Mouse (Mus musculus) midbrain, postnatal 0 days (tissue): ENCODE data around the gene Mnt. TPM values are rescaled to one million over a fixed set of nuclear protein-coding genes. Genes with fewer than 3 reads are reported as not detected.

Source experiments
- ATAC-seq: fragments of 200-750 bp; cut with Nextera tagmentation; 2 replicates; pipeline ENCODE4 v1.8.0; 2017; ENCODE audit warnings: moderate number of reproducible peaks, mild to moderate bottlenecking, moderate TSS enrichment, moderate library complexity; ENCODE audit not compliant: low FRiP score
- DNase-seq: peaks from one replicate; pipeline ENCODE4 v3.0.0-alpha.2; 2015; ENCODE audit warnings: low spot score
- H3K27ac ChIP-seq: fragments of 300-500 bp; sonication (generic); 2 replicates; pipeline ENCODE4 v1.5.1; 2014; ENCODE audit warnings: low read depth, mild to moderate bottlenecking, low read length, mixed read lengths
- H3K27me3 ChIP-seq: fragments of 300-500 bp; sonication (generic); 2 replicates; pipeline ENCODE4 v1.6.1; 2014; ENCODE audit warnings: low read length, control low read depth, mixed read lengths; ENCODE audit not compliant: insufficient read depth
- H3K36me3 ChIP-seq: fragments of 300-500 bp; sonication (generic); 2 replicates; pipeline ENCODE4 v1.6.1; 2014; ENCODE audit warnings: low read length, control low read depth, mixed read lengths; ENCODE audit not compliant: insufficient read depth
- H3K4me1 ChIP-seq: fragments of 300-500 bp; sonication (generic); 2 replicates; pipeline ENCODE4 v1.6.1; 2014; ENCODE audit warnings: mild to moderate bottlenecking, control low read depth, antibody characterized with exemption, low read length, mixed read lengths; ENCODE audit not compliant: insufficient read depth
- H3K4me2 ChIP-seq: fragments of 300-500 bp; sonication (generic); 2 replicates; pipeline ENCODE4 v1.6.1; 2014; ENCODE audit warnings: low read depth, mild to moderate bottlenecking, low read length, mixed read lengths; ENCODE audit not compliant: poor library complexity, severe bottlenecking
- H3K4me3 ChIP-seq: fragments of 300-500 bp; sonication (generic); 2 replicates; pipeline ENCODE4 v1.5.1; 2014; ENCODE audit warnings: low read depth, mild to moderate bottlenecking, low read length, moderate library complexity
- H3K9ac ChIP-seq: fragments of 300-500 bp; sonication (generic); replicated peaks from 2 replicates; pipeline ENCODE4 v1.6.1; 2014; ENCODE audit warnings: mild to moderate bottlenecking, low read length, moderate library complexity, mixed read lengths; ENCODE audit not compliant: poor library complexity, severe bottlenecking
- H3K9me3 ChIP-seq: fragments of 300-500 bp; sonication (generic); 2 replicates; pipeline ENCODE4 v1.6.1; 2016; ENCODE audit warnings: low read length, control low read depth
- CTCF ChIP-seq: IDR thresholded peaks from 2 replicates; pipeline ENCODE4 v1.5.1; 2016; ENCODE audit warnings: antibody characterized with exemption, mild to moderate bottlenecking
- WGBS: fragments of 180-500 bp; shearing (Covaris S2); extraction: QIAGEN DNeasy Blood & Tissue Kit; methylation state at CpG from one replicate; pipeline ENCODE4 v1.1.7; 2014; 5-methylcytosine and 5-hydroxymethylcytosine counted together
- polyA plus RNA-seq: library from polyadenylated mRNA; unstranded; fragments of >200 nt; fragmentation: Nextera tagmentation; extraction: Ambion mirVana; gene quantifications from 2 replicates; pipeline ENCODE4 v1.2.1, GENCODE M21; 2015
- total RNA-seq: library from RNA; depleted of rRNA; stranded (reverse); fragments of >200 nt; gene quantifications from 2 replicates; pipeline ENCODE4 v1.2.3, GENCODE M21; 2014

Mnt gene
- total and polyA plus RNA-seq, 2 experiments from 2014 or later: 8.4 to 17.6 TPM

DNA sequence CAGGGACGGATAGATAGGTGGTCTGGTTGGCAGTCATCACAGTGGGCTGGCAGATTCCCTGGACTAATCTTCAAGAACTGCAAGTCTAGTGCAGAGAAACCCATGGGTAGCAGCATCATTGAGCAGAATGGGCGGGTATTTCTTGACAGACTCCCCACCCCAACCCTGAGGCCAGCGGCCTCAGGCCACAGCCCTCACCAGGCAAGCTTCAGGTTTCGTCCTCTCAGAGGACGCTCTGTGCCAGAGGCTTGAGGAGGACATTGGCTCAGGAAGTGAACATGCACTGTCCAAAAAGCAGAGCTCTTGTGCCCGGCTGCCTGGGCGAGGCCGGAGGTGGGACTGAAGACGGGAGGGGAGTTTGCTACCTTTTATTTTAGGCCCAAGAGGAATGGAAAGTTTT lies 33.7 kb downstream of the Mnt start:
- no peak for DNase-seq
- H3K4me3 ChIP-seq: no peak overlapping the region
- H3K9me3 ChIP-seq: no peaks in the 10 kb centered on the region
- H3K27ac ChIP-seq: no peak overlapping the region
- peaks cover 80% of the 10 kb centered on the region for H3K36me3 ChIP-seq
- no peaks in the 10 kb centered on the region for H3K27me3 ChIP-seq
- H3K4me2 ChIP-seq: no peak overlapping the region
- H3K4me1 ChIP-seq: no peaks in the 10 kb centered on the region; the same call in 1 of the 2 replicates
- no peak for TF ChIP-seq CTCF
- no peak overlapping the region for H3K9ac ChIP-seq
- ATAC-seq: no peak
- WGBS: 93% methylated on average over 9 of the region's 9 CpGs

DNA sequence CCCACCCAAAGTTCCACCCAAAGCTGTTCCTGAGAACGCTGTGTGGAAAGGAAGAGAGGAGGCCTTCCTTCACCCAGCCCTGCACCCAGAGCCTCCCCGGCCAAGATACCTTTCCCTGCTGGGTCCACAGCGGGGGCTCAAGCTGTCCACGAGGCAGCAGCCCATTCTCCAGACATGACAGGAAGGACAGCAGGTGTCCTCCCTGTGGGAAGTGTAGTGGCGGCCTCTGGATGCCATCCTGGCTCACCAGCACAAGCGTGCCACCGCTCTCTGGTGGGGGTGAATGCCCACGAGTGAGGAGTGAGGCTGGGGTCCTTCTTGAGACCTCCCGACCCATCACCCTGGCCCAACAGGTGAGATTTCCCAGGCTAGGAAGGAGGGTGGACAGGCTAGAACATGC lies 34.5 kb downstream of the Mnt start:
- Histone ChIP-seq H3K4me2 (no peak overlapping the region), H3K9me3 (no peaks in the 10 kb centered on the region), H3K36me3 (peaks cover 72% of the 10 kb centered on the region), H3K4me1 (no peaks in the 10 kb centered on the region; the same call in 1 of the 2 replicates), H3K27ac (no peak overlapping the region), H3K9ac (no peak overlapping the region), H3K4me3 (no peak overlapping the region), H3K27me3 (no peaks in the 10 kb centered on the region)
- TF ChIP-seq CTCF: no peak
- DNase-seq (no peak), ATAC-seq (no peak)
- 85% methylated on average over 9 of the region's 9 CpGs for WGBS

DNA sequence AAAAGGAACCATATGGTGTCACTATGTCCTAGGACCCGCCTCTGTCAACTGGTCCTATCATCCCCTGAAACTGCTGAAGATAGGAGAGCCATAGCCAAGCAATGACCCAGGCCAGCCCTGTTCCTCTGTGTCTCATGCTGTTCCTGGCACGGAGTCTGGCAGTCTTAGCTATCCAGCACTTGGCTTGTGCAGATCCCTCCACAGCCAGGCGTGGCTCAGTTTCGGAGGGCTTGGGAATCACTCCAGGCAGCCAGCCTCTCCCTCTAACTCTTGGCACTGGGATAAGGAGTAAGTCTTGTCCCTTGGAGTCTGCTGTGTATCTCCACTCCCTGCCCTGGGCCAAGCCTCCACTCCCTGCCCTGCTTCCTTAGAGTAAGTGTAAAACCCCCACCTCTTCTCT lies 35.9 kb downstream of the Mnt start:
- TF ChIP-seq CTCF: no peak
- no peaks in the 10 kb centered on the region for H3K9me3 ChIP-seq
- 89% methylated on average over 4 of the region's 4 CpGs for WGBS
- 0 out of 2 replicates have a peak overlapping the region, but pooled peaks have one; percentile 6 for H3K27ac ChIP-seq
- H3K27me3 ChIP-seq: no peaks in the 10 kb centered on the region
- H3K4me2 ChIP-seq: no peak overlapping the region
- ATAC-seq (no peak; the same call in 1 of the 2 replicates), DNase-seq (peak; percentile 86)
- H3K4me3 ChIP-seq: no peak overlapping the region
- H3K9ac ChIP-seq: no peak overlapping the region
- H3K36me3 ChIP-seq: peaks cover 61% of the 10 kb centered on the region
- H3K4me1 ChIP-seq: peaks cover 3% of the 10 kb centered on the region

DNA sequence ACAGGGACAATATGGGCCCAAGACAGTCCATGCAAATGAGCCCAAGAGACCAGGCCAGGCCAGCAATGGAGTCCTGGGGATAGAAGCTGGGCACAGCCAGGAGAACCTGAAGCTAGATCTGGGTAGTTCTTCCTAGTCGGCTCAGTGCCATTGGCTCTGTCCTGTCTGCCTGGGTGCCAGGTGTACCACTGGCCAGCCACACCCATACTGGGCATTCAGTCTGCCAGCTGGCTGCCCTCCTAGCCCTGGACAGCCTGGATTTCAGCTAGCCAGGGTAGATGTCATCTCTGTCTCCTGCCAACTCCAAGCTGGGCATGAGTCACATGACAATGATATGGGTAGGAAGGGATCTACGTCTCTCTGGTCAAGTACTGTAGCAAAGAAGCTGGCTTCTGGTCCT lies 36.5 kb downstream of the Mnt start:
- Histone ChIP-seq H3K4me1 (peaks cover 6% of the 10 kb centered on the region), H3K4me3 (no peak overlapping the region), H3K9me3 (no peaks in the 10 kb centered on the region), H3K27ac (0 out of 2 replicates have a peak overlapping the region, but pooled peaks have one; percentile 6), H3K4me2 (no peak overlapping the region), H3K27me3 (no peaks in the 10 kb centered on the region), H3K9ac (no peak overlapping the region), H3K36me3 (peaks cover 57% of the 10 kb centered on the region)
- no peak for TF ChIP-seq CTCF
- WGBS: 86% methylated on average over 2 of the region's 2 CpGs
- ATAC-seq (no peak), DNase-seq (peak; percentile 28)

DNA sequence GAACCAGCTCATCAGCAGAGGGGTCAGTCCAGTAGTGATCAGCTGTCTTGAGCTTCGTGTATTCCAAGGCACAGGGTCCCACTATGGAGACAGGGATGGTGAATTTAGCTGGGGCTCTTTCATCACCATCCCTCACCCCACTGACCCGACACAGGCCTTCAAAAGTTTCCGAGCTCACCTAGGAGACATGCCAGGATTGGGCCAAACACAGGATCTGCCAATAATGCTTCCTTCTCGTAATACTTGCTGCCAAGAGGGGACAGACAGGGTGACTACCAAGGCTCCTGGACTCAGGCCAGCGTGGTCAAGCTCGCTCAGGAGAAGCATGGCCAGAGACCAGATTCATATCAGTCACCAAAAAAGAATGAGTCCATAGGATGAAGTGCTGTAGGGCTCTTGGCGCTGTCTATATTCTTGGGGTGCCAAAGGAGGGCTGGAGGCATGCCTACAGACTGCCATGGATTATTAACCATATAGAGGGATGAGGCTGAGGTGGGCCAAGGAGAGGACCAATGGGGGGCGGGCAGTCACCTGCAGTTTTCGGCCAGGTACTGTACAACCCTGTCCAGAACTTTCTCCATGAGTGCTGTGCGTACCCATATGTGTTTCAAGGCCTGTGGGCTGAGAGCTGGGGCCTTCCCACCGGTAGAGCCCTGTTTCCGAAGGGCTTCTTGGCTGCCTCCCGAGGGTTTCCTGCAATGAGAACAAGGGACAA lies 37.5 kb downstream of the Mnt start:
- H3K4me1 ChIP-seq: peaks cover 6% of the 10 kb centered on the region
- H3K27me3 ChIP-seq: no peaks in the 10 kb centered on the region
- peaks cover 47% of the 10 kb centered on the region for H3K36me3 ChIP-seq
- TF ChIP-seq CTCF: no peak
- DNase-seq: no peak
- H3K4me3 ChIP-seq: no peak overlapping the region
- 90% methylated on average over 13 of the region's 13 CpGs for WGBS
- no peak overlapping the region for H3K27ac ChIP-seq
- H3K9ac ChIP-seq: no peak overlapping the region
- no peak overlapping the region for H3K4me2 ChIP-seq
- H3K9me3 ChIP-seq: no peaks in the 10 kb centered on the region
- ATAC-seq: no peak

DNA sequence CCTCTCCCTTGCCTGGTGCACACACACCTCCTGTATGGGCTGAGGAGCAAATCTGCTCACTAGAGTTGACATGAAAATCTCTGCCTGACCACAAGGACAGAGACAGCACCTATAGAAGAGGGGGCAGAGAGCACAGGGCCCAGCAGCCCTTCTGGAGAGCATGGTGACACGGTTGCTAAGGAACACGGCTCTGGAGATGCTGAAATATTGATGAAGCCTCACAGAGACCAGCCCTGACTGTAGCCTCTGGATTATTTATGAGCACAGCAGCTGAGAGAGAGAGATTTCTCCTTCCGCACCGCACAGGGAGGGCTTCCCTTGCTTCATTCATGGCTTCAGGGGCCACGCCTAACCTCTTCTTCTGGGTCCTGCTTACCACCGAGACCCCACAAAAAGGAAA lies 38.9 kb downstream of the Mnt start:
- Histone ChIP-seq H3K27ac (peak overlapping the region; percentile 60), H3K4me2 (no peak overlapping the region), H3K4me3 (no peak overlapping the region), H3K9ac (no peak overlapping the region), H3K4me1 (peaks cover 6% of the 10 kb centered on the region), H3K27me3 (no peaks in the 10 kb centered on the region), H3K9me3 (no peaks in the 10 kb centered on the region), H3K36me3 (peaks cover 34% of the 10 kb centered on the region)
- WGBS: 51% methylated on average over 6 of the region's 6 CpGs
- DNase-seq: no peak
- no peak for TF ChIP-seq CTCF
- peak; percentile 71 for ATAC-seq
